Mouse (Mus musculus): ENCODE results near the gene Vwa3b. TPM values are rescaled to one million over a fixed set of nuclear protein-coding genes. Genes with fewer than 3 reads are reported as not detected.

The Vwa3b gene
- polyA plus RNA-seq, 1 experiment from 2014 or later = 0.99 TPM

DNA sequence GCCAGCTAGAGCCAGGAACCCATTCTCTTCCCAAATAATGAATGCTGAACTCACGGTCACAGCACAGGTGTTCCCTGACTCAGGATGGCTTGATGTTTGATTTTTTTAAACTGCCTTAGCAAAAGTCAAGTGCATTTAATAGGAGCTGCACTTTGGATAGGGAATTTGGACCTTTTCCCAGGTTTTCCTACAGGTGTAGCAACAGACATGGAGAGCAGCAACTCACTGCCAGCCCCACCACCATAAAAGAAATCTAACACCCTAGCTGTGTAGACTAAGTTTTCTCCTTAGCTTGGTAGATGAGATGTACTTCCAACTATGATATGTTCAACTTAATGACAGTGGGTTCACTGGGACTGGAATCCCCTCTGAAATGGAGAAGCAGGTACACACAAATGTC is 1.0 kb upstream of the Vwa3b start:
- Histone ChIP-seq H3K4me1 (ENCODE audit: control insufficient read depth, insufficient read depth, low read length) (peaks cover 5% of the 10 kb centered on the region; the same call in 1 of the 2 replicates), H3K36me3 (ENCODE audit: control insufficient read depth, insufficient read depth, low read length) (no peaks in the 10 kb centered on the region), H3K27me3 (ENCODE audit: control insufficient read depth, insufficient read depth, low read depth, low read length) (no peaks in the 10 kb centered on the region), H3K9ac (ENCODE audit: low read depth, low read length) (no peak overlapping the region), H3K4me3 (ENCODE audit: low read depth, low read length) (no peak overlapping the region), H3K27ac (ENCODE audit: low read length) (no peak overlapping the region), H3K9me3 (replicated peaks; ENCODE audit: control insufficient read depth, low read length, poor library complexity, severe bottlenecking) (no peaks in the 10 kb centered on the region), H3K4me2 (ENCODE audit: low read length) (no peak overlapping the region)
- no peak for ATAC-seq
- WGBS = 92% methylated on average over 1 of the region's 1 CpGs

DNA sequence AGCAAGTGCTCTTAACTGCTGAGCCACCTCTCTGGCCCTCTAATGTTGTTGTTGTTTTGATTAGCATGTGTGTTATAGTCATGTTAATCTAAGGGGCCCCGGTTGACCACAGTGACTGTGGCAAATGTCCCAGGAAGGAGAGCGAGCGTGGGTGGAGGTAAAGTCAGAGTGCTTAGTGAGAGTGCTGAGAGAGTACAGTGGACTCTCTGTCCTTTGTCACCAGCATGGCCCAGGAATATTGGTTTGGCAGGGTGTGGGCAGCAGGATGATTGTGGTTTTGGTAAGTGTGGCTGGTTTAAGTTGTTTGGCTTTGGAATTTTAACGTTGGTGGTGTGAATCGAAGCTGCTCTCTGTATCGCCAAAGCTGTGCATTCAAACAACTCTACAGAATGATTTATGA is 470 bp downstream of the Vwa3b start:
- Histone ChIP-seq H3K4me2 (ENCODE audit: low read length) (no peak overlapping the region), H3K4me1 (ENCODE audit: control insufficient read depth, insufficient read depth, low read length) (peaks cover 5% of the 10 kb centered on the region; the same call in 1 of the 2 replicates), H3K9me3 (replicated peaks; ENCODE audit: control insufficient read depth, low read length, poor library complexity, severe bottlenecking) (no peaks in the 10 kb centered on the region), H3K27ac (ENCODE audit: low read length) (no peak overlapping the region), H3K27me3 (ENCODE audit: control insufficient read depth, insufficient read depth, low read depth, low read length) (no peaks in the 10 kb centered on the region), H3K4me3 (ENCODE audit: low read depth, low read length) (no peak overlapping the region), H3K9ac (ENCODE audit: low read depth, low read length) (no peak overlapping the region), H3K36me3 (ENCODE audit: control insufficient read depth, insufficient read depth, low read length) (no peaks in the 10 kb centered on the region)
- no peak for ATAC-seq
- 85% methylated on average over 6 of the region's 6 CpGs for whole genome bisulfite sequencing

DNA sequence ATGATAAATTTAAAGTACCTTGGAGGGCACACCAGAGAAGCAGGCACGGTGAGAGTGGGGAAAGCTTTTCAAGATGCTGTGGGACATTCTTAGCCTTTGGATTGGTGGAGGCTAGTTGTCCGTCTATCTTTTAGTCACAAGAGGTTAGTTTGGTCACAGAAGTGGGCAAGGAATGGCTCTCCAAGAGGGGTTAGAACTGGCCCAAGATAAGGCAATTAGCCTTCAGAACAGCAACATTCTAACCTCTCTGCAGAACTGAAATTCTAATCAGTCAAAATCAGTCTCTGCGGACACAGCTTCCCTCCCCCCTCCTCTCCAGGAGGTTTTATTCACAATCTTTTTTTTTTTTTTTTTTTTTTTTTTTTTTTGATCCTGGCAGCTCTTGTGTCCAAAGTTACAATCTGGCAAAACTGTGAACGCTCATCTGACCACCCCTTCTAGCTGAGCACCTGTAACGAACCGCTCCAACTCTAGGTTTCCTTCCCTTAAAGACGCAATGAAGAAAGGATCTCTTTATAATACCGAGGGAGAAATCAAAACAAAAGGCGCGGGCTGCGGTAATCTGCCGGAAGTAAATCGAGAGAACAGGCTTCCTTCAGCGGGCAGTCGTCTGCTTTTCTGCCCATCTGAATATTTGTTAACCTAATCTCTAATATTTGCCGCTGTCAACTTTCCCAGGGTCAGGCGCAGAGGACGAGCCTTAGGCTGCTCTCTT is 2.2 kb downstream of the Vwa3b start:
- Histone ChIP-seq H3K4me1 (ENCODE audit: control insufficient read depth, insufficient read depth, low read length) (peaks cover 5% of the 10 kb centered on the region; the same call in 1 of the 2 replicates), H3K27ac (ENCODE audit: low read length) (no peak overlapping the region), H3K4me2 (ENCODE audit: low read length) (peak overlapping the region; percentile 78), H3K36me3 (ENCODE audit: control insufficient read depth, insufficient read depth, low read length) (no peaks in the 10 kb centered on the region), H3K9ac (ENCODE audit: low read depth, low read length) (peak overlapping the region; percentile 52), H3K4me3 (ENCODE audit: low read depth, low read length) (peak overlapping the region; percentile 61), H3K9me3 (replicated peaks; ENCODE audit: control insufficient read depth, low read length, poor library complexity, severe bottlenecking) (no peaks in the 10 kb centered on the region), H3K27me3 (ENCODE audit: control insufficient read depth, insufficient read depth, low read depth, low read length) (no peaks in the 10 kb centered on the region)
- 2% methylated on average over 18 of the region's 18 CpGs for WGBS
- ATAC-seq = peak; percentile 16; the same call in 1 of the 2 replicates

DNA sequence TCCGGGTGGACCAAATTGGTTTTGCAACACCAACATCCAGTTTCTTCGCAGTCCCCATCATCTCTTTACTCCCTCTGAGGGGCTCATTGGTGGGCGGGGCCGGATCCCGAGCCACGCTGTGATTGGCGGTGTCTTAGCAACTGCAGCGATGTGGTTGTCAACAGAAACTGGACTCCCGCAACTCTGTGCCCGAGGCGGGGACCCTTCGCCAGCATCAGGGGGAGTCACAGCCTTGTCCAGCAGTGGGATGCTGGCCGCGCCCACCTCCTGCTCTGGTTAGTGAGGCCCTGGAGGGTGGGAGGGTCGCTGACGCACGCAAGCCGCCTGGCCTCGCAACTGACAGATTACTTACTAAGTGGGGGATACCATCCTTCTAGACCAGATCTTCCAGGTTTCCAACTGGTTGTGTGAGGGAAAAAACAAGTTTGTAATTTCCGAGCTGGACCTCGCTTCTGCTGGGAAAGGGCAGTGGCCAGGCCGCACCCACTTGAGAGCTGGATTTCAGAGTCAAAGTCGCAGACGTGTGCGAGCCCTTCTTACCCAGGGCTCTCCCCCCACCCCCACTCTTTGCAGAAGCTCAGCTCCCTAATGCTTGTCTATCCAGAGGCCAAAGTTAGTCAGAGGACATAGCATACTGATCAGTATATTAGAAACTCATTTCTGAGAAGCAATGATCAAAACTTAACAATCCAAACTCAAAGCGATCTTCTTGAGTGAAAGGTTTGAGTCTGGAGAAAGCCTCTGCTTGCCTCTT is 2.9 kb downstream of the Vwa3b start:
- WGBS = 2% methylated on average over 26 of the region's 26 CpGs
- peak overlapping the region; percentile 52 for H3K9ac ChIP-seq (ENCODE audit: low read depth, low read length)
- peaks cover 5% of the 10 kb centered on the region; the same call in 1 of the 2 replicates for H3K4me1 ChIP-seq (ENCODE audit: control insufficient read depth, insufficient read depth, low read length)
- peak overlapping the region; percentile 78 for H3K4me2 ChIP-seq (ENCODE audit: low read length)
- peak overlapping the region; percentile 61 for H3K4me3 ChIP-seq (ENCODE audit: low read depth, low read length)
- H3K27ac ChIP-seq (ENCODE audit: low read length) = no peak overlapping the region
- H3K27me3 ChIP-seq (ENCODE audit: control insufficient read depth, insufficient read depth, low read depth, low read length) = no peaks in the 10 kb centered on the region
- H3K36me3 ChIP-seq (ENCODE audit: control insufficient read depth, insufficient read depth, low read length) = no peaks in the 10 kb centered on the region
- peak; percentile 96 for ATAC-seq
- H3K9me3 ChIP-seq (replicated peaks; ENCODE audit: control insufficient read depth, low read length, poor library complexity, severe bottlenecking) = no peaks in the 10 kb centered on the region

GRCm38 (mm10) chr1:37029942-37030341 is 3.5 kb downstream of the Vwa3b start:
- Histone ChIP-seq H3K9ac (ENCODE audit: low read depth, low read length) (no peak overlapping the region), H3K9me3 (replicated peaks; ENCODE audit: control insufficient read depth, low read length, poor library complexity, severe bottlenecking) (no peaks in the 10 kb centered on the region), H3K27ac (ENCODE audit: low read length) (no peak overlapping the region), H3K4me3 (ENCODE audit: low read depth, low read length) (no peak overlapping the region), H3K27me3 (ENCODE audit: control insufficient read depth, insufficient read depth, low read depth, low read length) (no peaks in the 10 kb centered on the region), H3K4me2 (ENCODE audit: low read length) (no peak overlapping the region), H3K36me3 (ENCODE audit: control insufficient read depth, insufficient read depth, low read length) (no peaks in the 10 kb centered on the region), H3K4me1 (ENCODE audit: control insufficient read depth, insufficient read depth, low read length) (peaks cover 5% of the 10 kb centered on the region; the same call in 1 of the 2 replicates)
- WGBS = 50% methylated on average over 5 of the region's 5 CpGs
- no peak for ATAC-seq

DNA sequence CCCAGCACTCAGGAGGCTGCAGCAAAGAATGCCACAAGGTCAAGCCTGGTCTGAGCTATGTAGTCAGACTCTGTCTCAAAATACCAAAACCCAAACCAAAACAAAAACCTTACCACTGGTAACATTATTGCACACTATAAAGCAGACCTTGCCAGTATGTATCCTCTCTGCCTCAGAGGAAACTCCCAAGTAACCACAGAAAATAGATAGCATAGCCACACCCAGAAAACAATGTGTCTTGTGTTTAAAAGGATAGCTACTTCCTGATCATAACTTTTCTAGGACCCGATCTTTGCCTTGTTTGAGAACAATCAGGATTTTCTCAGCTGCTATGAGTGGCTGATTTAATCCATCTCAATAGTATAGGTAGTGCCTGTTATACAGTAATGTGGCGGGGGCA is 4.3 kb downstream of the Vwa3b start:
- Histone ChIP-seq H3K4me2 (ENCODE audit: low read length) (no peak overlapping the region), H3K4me1 (ENCODE audit: control insufficient read depth, insufficient read depth, low read length) (peaks cover 5% of the 10 kb centered on the region; the same call in 1 of the 2 replicates)
- ATAC-seq = no peak

GRCm38 (mm10) chr1:37035879-37036278 is 9.5 kb downstream of the Vwa3b start:
- ATAC-seq = no peak
- 93% methylated on average over 8 of the region's 8 CpGs for WGBS
- no peaks in the 10 kb centered on the region for H3K36me3 ChIP-seq (ENCODE audit: control insufficient read depth, insufficient read depth, low read length)
- no peaks in the 10 kb centered on the region for H3K9me3 ChIP-seq (replicated peaks; ENCODE audit: control insufficient read depth, low read length, poor library complexity, severe bottlenecking)
- H3K4me1 ChIP-seq (ENCODE audit: control insufficient read depth, insufficient read depth, low read length) = no peaks in the 10 kb centered on the region
- no peak overlapping the region for H3K27ac ChIP-seq (ENCODE audit: low read length)
- no peak overlapping the region for H3K9ac ChIP-seq (ENCODE audit: low read depth, low read length)
- H3K4me2 ChIP-seq (ENCODE audit: low read length) = no peak overlapping the region
- H3K4me3 ChIP-seq (ENCODE audit: low read depth, low read length) = no peak overlapping the region
- H3K27me3 ChIP-seq (ENCODE audit: control insufficient read depth, insufficient read depth, low read depth, low read length) = no peaks in the 10 kb centered on the region

More for the DNA sequence above, 4.3 kb downstream of the Vwa3b start:
- 83% methylated on average over 2 of the region's 2 CpGs for WGBS
- Histone ChIP-seq H3K27ac (ENCODE audit: low read length) (no peak overlapping the region), H3K4me3 (ENCODE audit: low read depth, low read length) (no peak overlapping the region), H3K36me3 (ENCODE audit: control insufficient read depth, insufficient read depth, low read length) (no peaks in the 10 kb centered on the region), H3K9me3 (replicated peaks; ENCODE audit: control insufficient read depth, low read length, poor library complexity, severe bottlenecking) (no peaks in the 10 kb centered on the region), H3K9ac (ENCODE audit: low read depth, low read length) (no peak overlapping the region), H3K27me3 (ENCODE audit: control insufficient read depth, insufficient read depth, low read depth, low read length) (no peaks in the 10 kb centered on the region)

DNA sequence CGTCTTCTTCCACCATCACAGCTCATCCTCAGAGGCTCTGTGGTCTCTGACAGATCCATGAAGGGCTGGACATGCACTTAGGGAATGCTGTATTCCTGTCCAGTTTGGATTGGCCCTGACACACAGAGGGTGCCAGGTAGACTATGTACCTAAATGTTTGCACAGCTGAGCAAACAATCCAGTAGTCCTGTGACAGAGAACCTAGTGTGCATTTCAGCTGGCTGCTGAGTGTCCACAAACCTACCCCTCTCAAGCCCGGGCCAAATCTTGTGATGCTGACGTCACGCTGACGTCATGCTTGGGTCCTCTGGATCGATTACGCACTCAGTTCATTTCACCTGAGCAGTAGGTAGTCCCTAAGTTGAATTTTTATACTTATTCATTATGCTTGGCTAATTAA is 14.7 kb downstream of the Vwa3b start:
- H3K4me1 ChIP-seq (ENCODE audit: control insufficient read depth, insufficient read depth, low read length) = no peaks in the 10 kb centered on the region
- no peak overlapping the region for H3K4me2 ChIP-seq (ENCODE audit: low read length)
- 96% methylated on average over 7 of the region's 7 CpGs for WGBS
- no peak overlapping the region for H3K9ac ChIP-seq (ENCODE audit: low read depth, low read length)
- H3K27me3 ChIP-seq (ENCODE audit: control insufficient read depth, insufficient read depth, low read depth, low read length) = no peaks in the 10 kb centered on the region
- no peaks in the 10 kb centered on the region for H3K36me3 ChIP-seq (ENCODE audit: control insufficient read depth, insufficient read depth, low read length)
- H3K9me3 ChIP-seq (replicated peaks; ENCODE audit: control insufficient read depth, low read length, poor library complexity, severe bottlenecking) = no peaks in the 10 kb centered on the region
- H3K4me3 ChIP-seq (ENCODE audit: low read depth, low read length) = no peak overlapping the region
- no peak overlapping the region for H3K27ac ChIP-seq (ENCODE audit: low read length)
- no peak for ATAC-seq

- no peaks in the 10 kb centered on the region for H3K27me3 ChIP-seq (ENCODE audit: control insufficient read depth, insufficient read depth, low read depth, low read length)
- WGBS = 87% methylated on average over 5 of the region's 5 CpGs
- H3K36me3 ChIP-seq (ENCODE audit: control insufficient read depth, insufficient read depth, low read length) = no peaks in the 10 kb centered on the region
- ATAC-seq = no peak
- H3K4me1 ChIP-seq (ENCODE audit: control insufficient read depth, insufficient read depth, low read length) = no peaks in the 10 kb centered on the region
- H3K9me3 ChIP-seq (replicated peaks; ENCODE audit: control insufficient read depth, low read length, poor library complexity, severe bottlenecking) = no peaks in the 10 kb centered on the region
- no peak overlapping the region for H3K4me3 ChIP-seq (ENCODE audit: low read depth, low read length)
- no peak overlapping the region for H3K4me2 ChIP-seq (ENCODE audit: low read length)
- H3K9ac ChIP-seq (ENCODE audit: low read depth, low read length) = no peak overlapping the region
- no peak overlapping the region for H3K27ac ChIP-seq (ENCODE audit: low read length)
These were observed 15.5 kb downstream of the Vwa3b start for GRCm38 (mm10) chr1:37041856-37042255.

All from midbrain, embryonic 16.5 days (tissue).